Mouse (Mus musculus) kidney, embryonic 14.5 days (tissue): Measurements from ENCODE around the gene Pcsk5. TPM values are rescaled to one million over a fixed set of nuclear protein-coding genes. Genes with fewer than 3 reads are reported as not detected.
"Not testable (repeated sequence)": the region's sequence is repeated elsewhere in the genome, so short reads cannot be mapped to it uniquely, and the experiment has no call there.

Experiments used
- ATAC-seq: fragments of 200-750 bp; cut with Nextera tagmentation; 2 replicates; pipeline ENCODE4 v1.8.0; 2017; ENCODE audit warnings: moderate number of reproducible peaks, mild to moderate bottlenecking, moderate TSS enrichment, moderate library complexity; ENCODE audit not compliant: low FRiP score, low TSS enrichment
- H3K27ac ChIP-seq: fragments of 300-500 bp; sonication (generic); 2 replicates; pipeline ENCODE4 v1.5.1; 2014; ENCODE audit warnings: low read depth, mild to moderate bottlenecking, low read length, moderate library complexity, mixed read lengths
- H3K27me3 ChIP-seq: fragments of 300-500 bp; sonication (generic); 2 replicates; pipeline ENCODE4 v1.6.1; 2014; ENCODE audit warnings: mild to moderate bottlenecking, low read length; ENCODE audit not compliant: control insufficient read depth, insufficient read depth
- H3K36me3 ChIP-seq: fragments of 300-500 bp; sonication (generic); 2 replicates; pipeline ENCODE4 v1.6.1; 2014; ENCODE audit warnings: low read length, mixed read lengths; ENCODE audit not compliant: control insufficient read depth, insufficient read depth
- H3K4me1 ChIP-seq: fragments of 300-500 bp; sonication (generic); 2 replicates; pipeline ENCODE4 v1.6.1; 2014; ENCODE audit warnings: low read length, mixed read lengths; ENCODE audit not compliant: control insufficient read depth, insufficient read depth
- H3K4me2 ChIP-seq: fragments of 300-500 bp; sonication (generic); replicated peaks from 2 replicates; pipeline ENCODE4 v1.6.1; 2014; ENCODE audit warnings: low read depth, mild to moderate bottlenecking, low read length
- H3K4me3 ChIP-seq: fragments of 300-500 bp; sonication (generic); 2 replicates; pipeline ENCODE4 v1.5.1; 2014; ENCODE audit warnings: mild to moderate bottlenecking, low read length
- H3K9ac ChIP-seq: fragments of 300-500 bp; sonication (generic); 2 replicates; pipeline ENCODE4 v1.6.1; 2014; ENCODE audit warnings: low read depth, mild to moderate bottlenecking, low read length, moderate library complexity
- H3K9me3 ChIP-seq: fragments of 300-500 bp; sonication (generic); 2 replicates; pipeline ENCODE4 v1.6.1; 2016; ENCODE audit warnings: low read length; ENCODE audit not compliant: control insufficient read depth
- WGBS: fragments of 180-500 bp; shearing (Covaris S2); extraction: QIAGEN DNeasy Blood & Tissue Kit; methylation state at CpG from one replicate; pipeline ENCODE4 v1.1.7; 2014; 5-methylcytosine and 5-hydroxymethylcytosine counted together
- polyA plus RNA-seq: library from polyadenylated mRNA; unstranded; fragments of >200 nt; fragmentation: Nextera tagmentation; extraction: Ambion mirVana; gene quantifications from 2 replicates; pipeline ENCODE4 v1.2.1, GENCODE M21; 2014

The Pcsk5 gene
- polyA plus RNA-seq, 1 experiment from 2014 or later: 26.8 TPM

- Histone ChIP-seq H3K27ac (no peak overlapping the region), H3K9me3 (no peaks in the 10 kb centered on the region), H3K4me2 (no peak overlapping the region), H3K36me3 (no peaks in the 10 kb centered on the region), H3K9ac (no peak overlapping the region), H3K27me3 (no peaks in the 10 kb centered on the region), H3K4me3 (no peak overlapping the region), H3K4me1 (no peaks in the 10 kb centered on the region)
- no peak for ATAC-seq
- 92% methylated on average over 1 of the region's 1 CpGs for WGBS
Measured at GRCm38 (mm10) chr19:17496131-17496530, 341.3 kb downstream of the Pcsk5 start.

GRCm38 (mm10) chr19:17491822-17492544, 345.4 kb downstream of the Pcsk5 start:
- no peak for ATAC-seq
- Histone ChIP-seq H3K27ac (no peak overlapping the region), H3K9ac (no peak overlapping the region), H3K4me1 (0 out of 2 replicates have a peak, but pooled peaks cover 5% of the 10 kb centered on the region), H3K4me3 (no peak overlapping the region), H3K27me3 (no peaks in the 10 kb centered on the region), H3K4me2 (no peak overlapping the region), H3K9me3 (no peaks in the 10 kb centered on the region), H3K36me3 (no peaks in the 10 kb centered on the region)
- 91% methylated on average over 9 of the region's 9 CpGs for WGBS

DNA sequence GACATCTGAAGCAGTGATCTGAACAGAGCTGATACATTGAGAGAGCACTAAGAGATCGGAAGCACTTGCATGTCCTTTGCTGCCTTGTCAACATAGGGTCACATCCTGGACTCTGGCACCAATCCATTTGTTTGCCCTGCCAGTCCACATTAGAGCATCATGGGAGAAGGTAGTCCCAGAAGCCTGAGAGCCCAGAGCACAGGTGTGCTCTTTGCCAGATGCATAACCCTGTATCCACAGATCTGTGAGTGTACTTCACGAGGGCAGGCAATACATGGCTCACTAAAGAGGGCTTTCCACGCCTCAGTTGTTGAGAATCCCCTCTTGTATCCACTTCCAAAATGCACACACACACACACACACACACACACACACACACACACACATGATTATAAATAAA, 346.1 kb downstream of the Pcsk5 start:
- Histone ChIP-seq H3K4me2 (no peak overlapping the region), H3K36me3 (no peaks in the 10 kb centered on the region), H3K4me1 (0 out of 2 replicates have a peak, but pooled peaks cover 5% of the 10 kb centered on the region), H3K4me3 (no peak overlapping the region), H3K27me3 (no peaks in the 10 kb centered on the region), H3K9me3 (no peaks in the 10 kb centered on the region), H3K27ac (no peak overlapping the region), H3K9ac (no peak overlapping the region)
- 96% methylated on average over 3 of the region's 3 CpGs for WGBS
- ATAC-seq: no peak

DNA sequence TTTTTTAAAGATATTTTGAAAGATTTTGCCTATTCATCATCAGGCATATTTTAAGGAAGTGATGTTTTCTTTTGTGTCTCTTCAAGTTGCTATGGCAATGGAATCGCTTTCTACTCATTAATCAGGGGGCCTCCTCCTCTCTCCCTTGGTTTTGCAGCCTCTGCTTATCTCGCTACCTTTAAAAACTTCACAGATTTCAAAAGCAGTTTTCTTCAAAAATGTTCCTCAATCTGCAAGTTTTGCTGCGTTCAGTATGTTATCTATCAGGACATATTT, 347.6 kb downstream of the Pcsk5 start:
- 40% methylated on average over 3 of the region's 3 CpGs for WGBS
- no peak overlapping the region for H3K4me3 ChIP-seq
- H3K9me3 ChIP-seq: no peaks in the 10 kb centered on the region
- H3K36me3 ChIP-seq: no peaks in the 10 kb centered on the region
- H3K9ac ChIP-seq: no peak overlapping the region
- 0 out of 2 replicates have a peak, but pooled peaks cover 5% of the 10 kb centered on the region for H3K4me1 ChIP-seq
- peak overlapping the region; percentile 25; the same call in 1 of the 2 replicates for H3K4me2 ChIP-seq
- no peaks in the 10 kb centered on the region for H3K27me3 ChIP-seq
- H3K27ac ChIP-seq: no peak overlapping the region
- ATAC-seq: no peak

DNA sequence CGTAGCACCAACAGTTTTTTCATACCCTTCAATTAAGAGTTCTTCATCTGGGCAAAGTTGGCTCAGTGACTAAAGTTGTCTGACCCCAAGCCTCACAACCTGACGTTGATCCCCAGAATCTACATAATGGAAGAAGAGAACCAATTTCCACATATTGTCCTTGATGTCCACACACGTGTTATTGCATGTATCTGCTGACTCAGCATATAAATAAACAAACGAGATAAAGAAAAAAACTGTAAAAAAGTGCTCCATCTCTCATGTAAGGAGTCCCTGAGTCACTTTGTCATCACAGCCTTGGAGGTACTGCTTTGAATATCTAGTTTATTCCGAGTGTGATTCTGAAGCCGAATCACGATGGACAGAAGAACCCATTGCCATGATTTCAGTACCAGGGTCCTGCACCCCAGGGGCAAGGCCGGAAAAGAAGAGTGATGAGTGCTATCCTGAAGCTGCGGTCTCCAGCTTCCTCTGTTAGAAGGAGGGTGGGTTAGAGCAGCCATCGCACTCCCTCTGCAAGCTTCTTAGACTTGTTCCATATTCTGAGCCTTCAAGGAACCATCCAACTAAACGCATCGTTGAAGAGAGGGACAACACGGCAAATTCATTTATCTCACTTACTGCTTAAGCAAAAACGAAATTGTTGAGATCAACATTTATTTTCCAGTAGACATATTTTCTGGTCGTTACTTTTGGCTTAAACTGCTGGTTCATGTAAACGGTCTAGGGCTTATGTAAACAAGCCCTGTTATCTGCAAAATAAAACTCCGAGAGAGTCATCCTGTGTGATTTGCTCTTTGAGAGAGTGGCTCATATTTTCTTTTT, 348.2 kb downstream of the Pcsk5 start:
- Histone ChIP-seq H3K9ac (no peak overlapping the region), H3K4me2 (no peak overlapping the region), H3K36me3 (no peaks in the 10 kb centered on the region), H3K27me3 (no peaks in the 10 kb centered on the region), H3K4me3 (no peak overlapping the region), H3K9me3 (no peaks in the 10 kb centered on the region), H3K4me1 (0 out of 2 replicates have a peak, but pooled peaks cover 5% of the 10 kb centered on the region), H3K27ac (no peak overlapping the region)
- no peak for ATAC-seq
- 73% methylated on average over 17 of the region's 17 CpGs for WGBS

- no peak overlapping the region for H3K4me3 ChIP-seq
- WGBS: 71% methylated on average over 6 of the region's 6 CpGs
- no peaks in the 10 kb centered on the region for H3K9me3 ChIP-seq
- no peak overlapping the region for H3K9ac ChIP-seq
- H3K4me1 ChIP-seq: no peaks in the 10 kb centered on the region
- no peaks in the 10 kb centered on the region for H3K27me3 ChIP-seq
- ATAC-seq: no peak
- no peaks in the 10 kb centered on the region for H3K36me3 ChIP-seq
- no peak overlapping the region for H3K4me2 ChIP-seq
- H3K27ac ChIP-seq: no peak overlapping the region
Measured at GRCm38 (mm10) chr19:17482126-17482790, 355.2 kb downstream of the Pcsk5 start.

DNA sequence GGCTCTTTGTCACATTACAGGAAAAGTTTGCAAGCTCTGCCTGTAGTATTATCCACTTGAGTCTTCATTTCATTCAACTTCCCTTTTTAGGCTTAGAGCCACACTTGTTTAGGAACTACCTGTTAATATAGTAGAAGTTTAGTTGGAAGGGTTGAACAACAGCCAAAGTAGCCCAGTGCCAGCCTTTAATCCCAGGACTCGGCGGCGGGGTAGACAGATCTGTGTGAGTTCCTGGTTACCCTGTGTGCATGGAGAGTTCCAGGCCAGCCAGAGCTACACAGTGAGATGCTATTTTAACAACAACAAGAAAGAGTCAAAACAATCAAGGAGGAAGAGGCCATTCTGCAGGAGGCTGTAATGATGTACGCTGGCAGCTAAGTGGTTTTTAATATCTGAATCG, 358.0 kb downstream of the Pcsk5 start:
- no peak overlapping the region for H3K9ac ChIP-seq
- H3K4me2 ChIP-seq: no peak overlapping the region
- no peaks in the 10 kb centered on the region for H3K36me3 ChIP-seq
- H3K4me3 ChIP-seq: no peak overlapping the region
- WGBS: 92% methylated on average over 5 of the region's 5 CpGs
- no peaks in the 10 kb centered on the region for H3K9me3 ChIP-seq
- no peak overlapping the region for H3K27ac ChIP-seq
- no peaks in the 10 kb centered on the region for H3K4me1 ChIP-seq
- no peak for ATAC-seq
- H3K27me3 ChIP-seq: no peaks in the 10 kb centered on the region

DNA sequence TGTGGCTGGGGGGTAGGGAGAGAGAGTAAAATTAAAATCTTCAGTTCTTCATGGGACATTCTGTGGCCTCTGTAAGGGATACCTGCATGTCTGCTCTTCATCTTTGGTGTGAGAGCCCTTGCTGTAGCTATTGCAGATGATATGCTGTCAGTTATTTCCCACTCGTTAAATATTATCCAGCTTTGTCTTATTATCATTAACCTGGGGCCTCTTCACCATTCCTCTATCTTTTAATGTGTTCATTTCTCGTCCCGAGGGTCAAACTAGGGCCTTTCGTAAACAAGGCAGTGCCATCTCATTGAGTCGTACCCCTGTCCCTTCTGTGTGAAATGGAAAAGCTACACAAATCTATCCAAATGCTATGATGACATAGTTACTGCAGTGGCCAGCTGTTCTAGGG, 361.4 kb downstream of the Pcsk5 start:
- H3K9ac ChIP-seq: no peak overlapping the region
- H3K4me1 ChIP-seq: no peaks in the 10 kb centered on the region
- H3K4me3 ChIP-seq: no peak overlapping the region
- WGBS: 75% methylated on average over 5 of the region's 5 CpGs
- no peaks in the 10 kb centered on the region for H3K9me3 ChIP-seq
- ATAC-seq: no peak
- no peaks in the 10 kb centered on the region for H3K36me3 ChIP-seq
- no peak overlapping the region for H3K4me2 ChIP-seq
- no peak overlapping the region for H3K27ac ChIP-seq
- no peaks in the 10 kb centered on the region for H3K27me3 ChIP-seq

- not testable (repeated sequence) for H3K27ac ChIP-seq, H3K36me3 ChIP-seq, H3K4me3 ChIP-seq, H3K9ac ChIP-seq, H3K27me3 ChIP-seq, ATAC-seq, H3K4me2 ChIP-seq, H3K9me3 ChIP-seq, H3K4me1 ChIP-seq
- 96% methylated on average over 2 of the region's 2 CpGs for WGBS
Measured at GRCm38 (mm10) chr19:17473138-17473537, 364.3 kb downstream of the Pcsk5 start.
